24 mouse cellular contexts compared by ENCODE assay signal in the genomic region with DNA sequence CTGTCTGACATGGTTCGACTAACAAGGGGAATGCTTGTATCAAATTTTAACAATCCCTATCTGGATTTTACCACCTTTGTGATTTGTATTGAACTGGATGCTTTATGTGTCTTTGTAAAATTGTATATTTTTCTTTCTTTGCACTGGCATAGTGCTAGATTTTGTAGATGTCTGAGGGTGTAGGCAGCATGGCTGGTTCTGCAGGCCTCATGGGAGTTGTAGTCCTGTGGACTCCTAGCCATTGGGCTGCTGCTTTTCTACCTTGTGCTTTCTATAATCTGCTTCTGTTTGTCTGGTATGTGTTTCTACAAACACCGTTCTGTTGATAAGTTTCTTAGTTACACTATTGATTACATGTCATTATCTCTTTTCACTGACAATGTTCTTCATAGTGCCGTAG.
A peak's percentile ranks its signal among the peaks of the same experiment; 100 is the strongest.
DNase-seq lines count a peak whose midpoint lies in the region; ATAC-seq and TF ChIP-seq lines count a peak whose summit lies in the region.
"Had no signal": no experiment of that assay in that cellular context is flagged by ENCODE, and none has a peak within 500 bp of the region (broad histone marks: within the 10 kb centered on the region; RNA-seq: fewer than 3 reads in every experiment).

No protein-coding gene starts in this region.

- H3K79me2 ChIP-seq in MEL (ENCODE audit: control insufficient read depth, insufficient read depth, low read length, poor library complexity) = no peaks in the 10 kb centered on the region

- no peak overlapping the region for H3K4me3 ChIP-seq in midbrain, embryonic 11.5 days (ENCODE audit: low read depth, low read length)
- H3K4me3 ChIP-seq in midbrain, embryonic 13.5 days (replicated peaks) = no peak overlapping the region
- peak overlapping the region in 1 of 2 experiments; percentile 13; a peak in 1 of 4 replicates for H3K4me3 ChIP-seq in MEL (ENCODE audit: control insufficient read depth in 1 of 2, insufficient read depth in 1 of 2, low read depth in 2 of 2, low read length in 2 of 2)
- H3K4me3 ChIP-seq: forebrain, embryonic 10.5 days; forebrain, embryonic 13.5 days; heart, embryonic 10.5 days; heart, embryonic 13.5 days; hindbrain, embryonic 12.5 days; hindbrain, embryonic 15.5 days had no signal

- no peaks in the 10 kb centered on the region for H3K9me3 ChIP-seq in midbrain, embryonic 11.5 days (ENCODE audit: control insufficient read depth, low read length)
- no peaks in the 10 kb centered on the region for H3K9me3 ChIP-seq in midbrain, embryonic 13.5 days
- no peaks in the 10 kb centered on the region; the same call in 1 of the 2 replicates for H3K9me3 ChIP-seq in MEL (replicated peaks; ENCODE audit: insufficient read depth, low read length)
- H3K9me3 ChIP-seq: forebrain, embryonic 10.5 days; forebrain, embryonic 13.5 days; heart, embryonic 10.5 days; heart, embryonic 13.5 days; hindbrain, embryonic 12.5 days; hindbrain, embryonic 15.5 days had no signal

- H3K27me3 ChIP-seq in midbrain, embryonic 11.5 days (ENCODE audit: control insufficient read depth, insufficient read depth, low read length) = no peaks in the 10 kb centered on the region
- no peaks in the 10 kb centered on the region for H3K27me3 ChIP-seq in midbrain, embryonic 13.5 days
- no peaks in the 10 kb centered on the region for H3K27me3 ChIP-seq in MEL (ENCODE audit: control insufficient read depth in 1 of 2, insufficient read depth in 2 of 2, low read length in 2 of 2)
- H3K27me3 ChIP-seq: forebrain, embryonic 13.5 days; heart, embryonic 13.5 days; hindbrain, embryonic 12.5 days; hindbrain, embryonic 15.5 days had no signal

- TF ChIP-seq POLR2A in MEL (IDR thresholded peaks at IDR 0.05; ENCODE audit: control insufficient read depth in 1 of 2, insufficient read depth in 1 of 2, low read depth in 1 of 2, low read length in 2 of 2, poor library complexity in 1 of 2) = no peak

- peak; percentile 40; the same call in 1 of the 2 replicates for ATAC-seq in midbrain, embryonic 11.5 days (ENCODE audit: low FRiP score)
- ATAC-seq in midbrain, embryonic 13.5 days = no peak
- ATAC-seq: CD4-positive, CD25-positive, alpha-beta regulatory T cell, adult 4 months; forebrain, embryonic 13.5 days; intestine, postnatal 0 days had no signal

- H3K9ac ChIP-seq in midbrain, embryonic 11.5 days (ENCODE audit: low read length) = no peak overlapping the region
- no peak overlapping the region for H3K9ac ChIP-seq in midbrain, embryonic 13.5 days (replicated peaks)
- no peak overlapping the region for H3K9ac ChIP-seq in MEL (ENCODE audit: control insufficient read depth, low read depth, low read length, poor library complexity, severe bottlenecking)
- H3K9ac ChIP-seq: forebrain, embryonic 13.5 days; heart, embryonic 13.5 days; hindbrain, embryonic 12.5 days; hindbrain, embryonic 15.5 days had no signal

- no peak for DNase-seq in midbrain, embryonic 11.5 days (ENCODE audit: low spot score, missing footprints)
- peak; percentile 11 for DNase-seq in A20 (ENCODE audit: low read depth, low spot score)
- DNase-seq in MEL (ENCODE audit: low read depth, low spot score) = peak; percentile 49
- no peak for DNase-seq in urinary bladder, postnatal 4 days (ENCODE audit: low spot score in 2 of 2)
- DNase-seq in gastrocnemius, postnatal 10 days = no peak
- DNase-seq in cerebellum, adult 8-10 months = no peak
- DNase-seq: adrenal gland, adult 2 months; adrenal gland, postnatal 14 days; cerebellum, adult 11-12 months; cerebellum, adult 9-10 months; cerebellum, postnatal 14 days; gastrocnemius, postnatal 25 days; heart, adult 18-20 months; heart, postnatal 14 days; kidney, adult 8-10 months had no signal

- H3K4me1 ChIP-seq in midbrain, embryonic 11.5 days (ENCODE audit: control insufficient read depth, insufficient read depth, low read length) = no peaks in the 10 kb centered on the region
- no peaks in the 10 kb centered on the region for H3K4me1 ChIP-seq in midbrain, embryonic 13.5 days (replicated peaks)
- H3K4me1 ChIP-seq in MEL (ENCODE audit: control insufficient read depth in 1 of 2, insufficient read depth in 2 of 2, low read length in 2 of 2) = peaks cover 8 to 23% of the 10 kb centered on the region in 2 experiments
- H3K4me1 ChIP-seq: heart, embryonic 10.5 days; heart, embryonic 13.5 days; hindbrain, embryonic 12.5 days; hindbrain, embryonic 15.5 days had no signal

- WGBS in midbrain, embryonic 11.5 days = 85% methylated on average over 3 of the region's 3 CpGs
- 91% methylated on average over 3 of the region's 3 CpGs for WGBS in midbrain, embryonic 13.5 days

- no peak for TF ChIP-seq RAD21 in MEL (IDR thresholded peaks at IDR 0.05; ENCODE audit: low read depth, low read length)

- H3K27ac ChIP-seq in midbrain, embryonic 11.5 days (ENCODE audit: low read depth, low read length) = no peak overlapping the region
- H3K27ac ChIP-seq in midbrain, embryonic 13.5 days = no peak overlapping the region
- no peak overlapping the region for H3K27ac ChIP-seq in MEL (ENCODE audit: control insufficient read depth, low read depth, low read length)
- H3K27ac ChIP-seq: forebrain, embryonic 10.5 days; forebrain, embryonic 13.5 days; heart, embryonic 10.5 days; heart, embryonic 13.5 days; hindbrain, embryonic 12.5 days; hindbrain, embryonic 15.5 days had no signal

- H3K4me2 ChIP-seq in midbrain, embryonic 11.5 days = no peak overlapping the region
- H3K4me2 ChIP-seq in midbrain, embryonic 13.5 days (replicated peaks) = no peak overlapping the region
- H3K4me2 ChIP-seq: forebrain, embryonic 13.5 days; heart, embryonic 13.5 days; hindbrain, embryonic 12.5 days; hindbrain, embryonic 15.5 days had no signal

- no peak for TF ChIP-seq EP300 in MEL (IDR thresholded peaks at IDR 0.05; ENCODE audit: low read depth in 1 of 2, low read length in 2 of 2)

- TF ChIP-seq CTCF in MEL (IDR thresholded peaks at IDR 0.05 in 2 of 3, conservative IDR thresholded peaks at IDR 0.05 in 1 of 3; ENCODE audit: control insufficient read depth in 1 of 3, insufficient read depth in 1 of 3, low read depth in 2 of 3, low read length in 3 of 3, poor library complexity in 1 of 3, severe bottlenecking in 1 of 3) = no peak

- no peaks in the 10 kb centered on the region for H3K36me3 ChIP-seq in midbrain, embryonic 11.5 days (ENCODE audit: control insufficient read depth, insufficient read depth, low read length)
- H3K36me3 ChIP-seq in midbrain, embryonic 13.5 days = no peaks in the 10 kb centered on the region
- peaks cover 0 to 41% of the 10 kb centered on the region in 2 experiments; a peak in 2 of 4 replicates for H3K36me3 ChIP-seq in MEL (ENCODE audit: control insufficient read depth in 1 of 2, insufficient read depth in 2 of 2, low read length in 2 of 2)
- H3K36me3 ChIP-seq: forebrain, embryonic 10.5 days; heart, embryonic 10.5 days; heart, embryonic 13.5 days; hindbrain, embryonic 12.5 days; hindbrain, embryonic 15.5 days had no signal

TF ChIP-seq in MEL, 35 proteins besides CTCF, POLR2A, EP300 and RAD21:
- TF ChIP-seq NELFE (IDR thresholded peaks at IDR 0.05; ENCODE audit: low read depth, low read length) (no peak), ELF1 (IDR thresholded peaks at IDR 0.05; ENCODE audit: low read depth, low read length) (no peak), MAX (IDR thresholded peaks at IDR 0.05; ENCODE audit: low read length) (0 out of 2 replicates have a peak, but pooled peaks have one; percentile 5), HCFC1 (IDR thresholded peaks at IDR 0.05; ENCODE audit: low read depth, low read length) (peak; percentile 89), MYC (IDR thresholded peaks at IDR 0.05; ENCODE audit: low read depth, low read length) (no peak), UBTF (IDR thresholded peaks at IDR 0.05; ENCODE audit: borderline replicate concordance, insufficient read depth, low read depth, low read length) (no peak), KAT2A (conservative IDR thresholded peaks at IDR 0.05; ENCODE audit: low read depth, low read length) (no peak; the same call in 1 of the 2 replicates), MYB (IDR thresholded peaks at IDR 0.05; ENCODE audit: low read depth, low read length) (no peak), JUND (IDR thresholded peaks at IDR 0.05; ENCODE audit: low read depth, low read length) (no peak)

Comparison
In these comparisons a context has a peak if more than half of its experiments do, and no peak if none do; other contexts are left out.
1. DNase-seq: peak in A20 (single experiment) and MEL (single experiment); none in midbrain, embryonic 11.5 days (single experiment), urinary bladder, postnatal 4 days (0 of 2), gastrocnemius, postnatal 10 days (single experiment) and cerebellum, adult 8-10 months (single experiment).